Mouse (Mus musculus) CH12.LX (cell line): ENCODE data around the gene Kbtbd8. TPM values are rescaled to one million over a fixed set of nuclear protein-coding genes. Genes with fewer than 3 reads are reported as not detected.

Experiments
- DNase-seq: peaks from one replicate; pipeline ENCODE4 v3.0.0-alpha.2; 2013; ENCODE audit errors: extremely low read depth
- H3K27ac ChIP-seq: 2 replicates; pipeline ENCODE4 v1.5.1; 2012; ENCODE audit warnings: low read depth, mild to moderate bottlenecking, control low read depth, moderate library complexity; ENCODE audit not compliant: insufficient read depth
- H3K27me3 ChIP-seq: replicated peaks from 2 replicates; pipeline ENCODE3; 2012; ENCODE audit warnings: inconsistent platforms
- H3K36me3 ChIP-seq, 2 experiments: replicated peaks in 1 of 2; 2 replicates each; pipeline versions ENCODE3 to v1.6.1; 2012; ENCODE audit warnings: inconsistent platforms in 1 of 2, low read length in 1 of 2, mild to moderate bottlenecking in 1 of 2, mixed read lengths in 1 of 2, moderate library complexity in 1 of 2; ENCODE audit not compliant: control insufficient read depth in 1 of 2, insufficient read depth in 1 of 2
- H3K4me1 ChIP-seq, 2 experiments: 2 replicates each; pipeline ENCODE4 v1.6.1; 2012; ENCODE audit warnings: inconsistent platforms in 1 of 2, moderate library complexity in 1 of 2; ENCODE audit not compliant: insufficient read depth in 2 of 2, control insufficient read depth in 1 of 2
- H3K4me2 ChIP-seq: 2 replicates; pipeline ENCODE4 v1.6.1; 2012; ENCODE audit warnings: low read depth, mild to moderate bottlenecking, control low read depth; ENCODE audit not compliant: poor library complexity, insufficient read depth, severe bottlenecking
- H3K4me3 ChIP-seq, 3 experiments: fragments of 150-350 bp in 1 of 3; sonication (generic) in 1 of 3; replicated peaks in 1 of 3; 2 replicates each; pipeline versions ENCODE3 to v1.5.1; 2011 to 2012; ENCODE audit warnings: low read depth in 2 of 3, low read length in 2 of 3, mild to moderate bottlenecking in 2 of 3, moderate library complexity in 2 of 3, control low read depth in 1 of 3, improper control_type of control experiment in 1 of 3, inconsistent platforms in 1 of 3, mixed read lengths in 1 of 3; ENCODE audit not compliant: poor library complexity in 1 of 3
- H3K79me2 ChIP-seq: replicated peaks from 2 replicates; pipeline ENCODE4 v1.6.1; 2012; ENCODE audit warnings: mild to moderate bottlenecking, moderate library complexity; ENCODE audit not compliant: control insufficient read depth, poor library complexity, insufficient read depth, severe bottlenecking; ENCODE audit errors: extremely low read depth
- H3K9ac ChIP-seq: 2 replicates; pipeline ENCODE4 v1.6.1; 2012; ENCODE audit warnings: low read depth, mild to moderate bottlenecking, control low read depth, moderate library complexity; ENCODE audit not compliant: insufficient read depth
- H3K9me3 ChIP-seq: replicated peaks from 2 replicates; pipeline ENCODE3; 2012; ENCODE audit warnings: low read length, inconsistent platforms, mixed read lengths
- BHLHE40 ChIP-seq: IDR thresholded peaks from 2 replicates; pipeline ENCODE4 v1.6.1; 2011; ENCODE audit warnings: mild to moderate bottlenecking, low read depth, low read length, improper control_type of control experiment
- CHD1 ChIP-seq: IDR thresholded peaks from 2 replicates; pipeline ENCODE4 v1.6.1; 2012; ENCODE audit warnings: low read depth, low read length, improper control_type of control experiment, inconsistent platforms
- CHD2 ChIP-seq: IDR thresholded peaks from 2 replicates; pipeline ENCODE4 v1.6.1; 2011; ENCODE audit warnings: low read length, improper control_type of control experiment
- CTCF ChIP-seq, 2 experiments: IDR thresholded peaks in 1 of 2; conservative IDR thresholded peaks in 1 of 2; 2 replicates each; pipeline ENCODE4 v1.5.1; 2011 to 2012; ENCODE audit warnings: low read depth in 2 of 2, low read length in 2 of 2, improper control_type of control experiment in 1 of 2, inconsistent platforms in 1 of 2, mild to moderate bottlenecking in 1 of 2, moderate library complexity in 1 of 2
- ELF1 ChIP-seq: IDR thresholded peaks from 2 replicates; pipeline ENCODE4 v1.6.1; 2014; ENCODE audit warnings: low read depth, mild to moderate bottlenecking, inconsistent platforms, low read length, improper control_type of control experiment
- GABPA ChIP-seq: IDR thresholded peaks from 2 replicates; pipeline ENCODE4 v1.6.1; 2012; ENCODE audit warnings: low read depth, low read length, improper control_type of control experiment, inconsistent platforms; ENCODE audit not compliant: insufficient replicate concordance
- HCFC1 ChIP-seq: IDR thresholded peaks from 2 replicates; pipeline ENCODE4 v1.6.1; 2012; ENCODE audit warnings: low read depth, mild to moderate bottlenecking, inconsistent platforms, low read length, improper control_type of control experiment
- IRF4 ChIP-seq: IDR thresholded peaks from 2 replicates; pipeline ENCODE4 v1.6.1; 2014; ENCODE audit warnings: low read depth, mild to moderate bottlenecking, inconsistent platforms, low read length, improper control_type of control experiment
- JUN ChIP-seq: IDR thresholded peaks from 2 replicates; pipeline ENCODE4 v1.6.1; 2011; ENCODE audit warnings: low read depth, mild to moderate bottlenecking, low read length, improper control_type of control experiment, moderate library complexity; ENCODE audit not compliant: insufficient read depth
- KAT2A ChIP-seq: IDR thresholded peaks from 2 replicates; pipeline ENCODE4 v1.6.1; 2012; ENCODE audit warnings: low read length, improper control_type of control experiment, inconsistent platforms; ENCODE audit not compliant: insufficient replicate concordance
- MAFK ChIP-seq: IDR thresholded peaks from 2 replicates; pipeline ENCODE4 v1.6.1; 2011; ENCODE audit warnings: low read length, improper control_type of control experiment; ENCODE audit not compliant: insufficient replicate concordance
- MAX ChIP-seq: IDR thresholded peaks from 2 replicates; pipeline ENCODE4 v1.6.1; 2011; ENCODE audit warnings: low read length, improper control_type of control experiment
- MXI1 ChIP-seq: IDR thresholded peaks from 2 replicates; pipeline ENCODE4 v1.6.1; 2011; ENCODE audit warnings: mild to moderate bottlenecking, low read depth, low read length, improper control_type of control experiment
- MYC ChIP-seq: IDR thresholded peaks from 2 replicates; pipeline ENCODE4 v1.6.1; 2011; ENCODE audit warnings: low read depth, mild to moderate bottlenecking, improper control_type of control experiment, low read length
- NELFE ChIP-seq: IDR thresholded peaks from 2 replicates; pipeline ENCODE4 v1.6.1; 2011; ENCODE audit warnings: low read depth, low read length, improper control_type of control experiment
- NRF1 ChIP-seq: IDR thresholded peaks from 2 replicates; pipeline ENCODE4 v1.6.1; 2014; ENCODE audit warnings: low read depth, mild to moderate bottlenecking, inconsistent platforms, low read length, improper control_type of control experiment, moderate library complexity
- POLR2A ChIP-seq: IDR thresholded peaks from 2 replicates; pipeline ENCODE4 v1.6.1; 2011; ENCODE audit warnings: low read depth, mild to moderate bottlenecking, improper control_type of control experiment, low read length
- SIN3A ChIP-seq: IDR thresholded peaks from 2 replicates; pipeline ENCODE4 v1.6.1; 2012; ENCODE audit warnings: low read length, improper control_type of control experiment, inconsistent platforms
- SMC3 ChIP-seq: IDR thresholded peaks from 2 replicates; pipeline ENCODE4 v1.6.1; 2011; ENCODE audit warnings: low read depth, low read length, improper control_type of control experiment
- TBP ChIP-seq: conservative IDR thresholded peaks from 2 replicates; pipeline ENCODE4 v1.6.1; 2011; ENCODE audit warnings: low read depth, low read length, improper control_type of control experiment
- TCF12 ChIP-seq: IDR thresholded peaks from 2 replicates; pipeline ENCODE4 v1.6.1; 2014; ENCODE audit warnings: low read depth, mild to moderate bottlenecking, inconsistent platforms, low read length, improper control_type of control experiment
- UBTF ChIP-seq: IDR thresholded peaks from 2 replicates; pipeline ENCODE4 v1.6.1; 2012; ENCODE audit warnings: low read depth, mild to moderate bottlenecking, inconsistent platforms, low read length, improper control_type of control experiment, moderate library complexity
- USF2 ChIP-seq: conservative IDR thresholded peaks from 2 replicates; pipeline ENCODE4 v1.6.1; 2011; ENCODE audit warnings: low read depth, low read length, improper control_type of control experiment
- ZC3H11A ChIP-seq: IDR thresholded peaks from 2 replicates; pipeline ENCODE4 v1.6.1; 2012; ENCODE audit warnings: low read depth, mild to moderate bottlenecking, inconsistent platforms, low read length, improper control_type of control experiment
- ZKSCAN1 ChIP-seq: IDR thresholded peaks from 2 replicates; pipeline ENCODE4 v1.6.1; 2012; ENCODE audit warnings: low read depth, inconsistent platforms, low read length, improper control_type of control experiment, borderline replicate concordance
- ZMIZ1 ChIP-seq: IDR thresholded peaks from 2 replicates; pipeline ENCODE4 v1.6.1; 2012; ENCODE audit warnings: low read depth, mild to moderate bottlenecking, inconsistent platforms, low read length, improper control_type of control experiment
- ZNF384 ChIP-seq: IDR thresholded peaks from 2 replicates; pipeline ENCODE4 v1.6.1; 2012; ENCODE audit warnings: low read depth, low read length, improper control_type of control experiment, inconsistent platforms
- dilution Hi-C: fragments of 300-500 bp; cut with MboI; formaldehyde crosslinking; loops from 2 replicates; pipeline ENCODE4 v1.14.3; 2020; ENCODE audit warnings: low sequenced_read_pairs; ENCODE audit not compliant: extremely low pct_unique_long_range_greater_than_20kb, extremely low pct_ligation_motif_present
- in situ Hi-C: fragments of 300-500 bp; cut with MboI; formaldehyde crosslinking; loops from 3 replicates; pipeline ENCODE4 v1.14.3; 2019; ENCODE audit warnings: low sequenced_read_pairs, low pct_ligation_motif_present, low pct_unique_long_range_greater_than_20kb, mixed read lengths
- polyA plus RNA-seq: library from polyadenylated mRNA; unstranded; fragments of >175 nt; gene quantifications from 2 replicates; pipeline ENCODE4 v1.2.1, GENCODE M21; 2012; ENCODE audit warnings: low read depth; ENCODE audit not compliant: insufficient read length
- total RNA-seq, 2 experiments: library from RNA; depleted of rRNA; stranded (reverse); fragments of 300-350 nt in 1 of 2; fragments of >200 nt in 1 of 2; gene quantifications; 2 replicates each; pipeline ENCODE4 v1.2.3; 2012 to 2014

Gene Kbtbd8
- total and polyA plus RNA-seq, 3 experiments: 1.9 to 12.3 (median 5.0) TPM

- H3K9me3 ChIP-seq: no peaks in the 10 kb centered on the region
- no peak overlapping the region for H3K27ac ChIP-seq
- DNase-seq: peak; percentile 98
- TF ChIP-seq IRF4 (peak; percentile 39; the same call in 1 of the 2 replicates), UBTF (peak; percentile 75; the same call in 1 of the 2 replicates), KAT2A (peak; percentile 88; the same call in 1 of the 2 replicates), TCF12 (0 out of 2 replicates have a peak, but pooled peaks have one; percentile 33), MYC (peak; percentile 74; the same call in 1 of the 2 replicates), ZKSCAN1 (no peak), SMC3 (no peak), JUN (no peak), BHLHE40 (0 out of 2 replicates have a peak, but pooled peaks have one; percentile 7), TBP (0 out of 2 replicates have a peak, but pooled peaks have one; percentile 27), ZMIZ1 (0 out of 2 replicates have a peak, but pooled peaks have one; percentile 34), CTCF (conservative IDR thresholded peaks at IDR 0.05 in 1 of 2, IDR thresholded peaks at IDR 0.05 in 1 of 2; ENCODE audit: low read depth in 2 of 2, low read length in 2 of 2) (no peak), CHD1 (no peak), HCFC1 (peak; percentile 98), MAX (peak; percentile 76; the same call in 1 of the 2 replicates), MAFK (no peak), MXI1 (peak; percentile 86), GABPA (peak; percentile 13; the same call in 1 of the 2 replicates), USF2 (no peak), CHD2 (peak; percentile 79), SIN3A (peak; percentile 63; the same call in 1 of the 2 replicates), ZC3H11A (no peak), NELFE (peak; percentile 92), ELF1 (peak; percentile 81), NRF1 (no peak; the same call in 1 of the 2 replicates), POLR2A (peak; percentile 80), ZNF384 (no peak)
- H3K4me1 ChIP-seq: peaks cover 0 to 21% of the 10 kb centered on the region in 2 experiments; a peak in 2 of 4 replicates
- dilution Hi-C loops (no loop called here), in situ Hi-C loops (no loop called here)
- H3K4me2 ChIP-seq: peak overlapping the region; percentile 85; the same call in 1 of the 2 replicates
- peak overlapping the region; percentile 58 to 80 (median 72) for H3K4me3 ChIP-seq
- H3K79me2 ChIP-seq: peaks cover 2% of the 10 kb centered on the region; the same call in 1 of the 2 replicates
- peak overlapping the region; percentile 36; the same call in 1 of the 2 replicates for H3K9ac ChIP-seq
- H3K36me3 ChIP-seq: peaks cover 6 to 19% of the 10 kb centered on the region in 2 experiments
- no peaks in the 10 kb centered on the region for H3K27me3 ChIP-seq
Observed at GRCm38 (mm10) chr6:95117614-95118541, 838 bp downstream of the Kbtbd8 start.
